Mouse (Mus musculus) heart, postnatal 0 days (tissue): Measurements from ENCODE around the gene Flnb. TPM values are rescaled to one million over a fixed set of nuclear protein-coding genes. Genes with fewer than 3 reads are reported as not detected.
A peak's percentile ranks its signal among the peaks of the same experiment; 100 is the strongest.

Experiments
- ATAC-seq: fragments of 200-750 bp; cut with Nextera tagmentation; 2 replicates; pipeline ENCODE4 v1.8.0; 2017; ENCODE audit warnings: low read depth, moderate number of reproducible peaks, moderate library complexity; ENCODE audit not compliant: insufficient read depth
- DNase-seq: peaks from one replicate; pipeline ENCODE4 v3.0.0-alpha.2; 2016; ENCODE audit warnings: low spot score
- H3K27ac ChIP-seq: fragments of 300-500 bp; sonication (generic); 2 replicates; pipeline ENCODE4 v1.5.1; 2014; ENCODE audit warnings: low read depth, mild to moderate bottlenecking
- H3K27me3 ChIP-seq: fragments of 300-500 bp; sonication (generic); 2 replicates; pipeline ENCODE4 v1.6.1; 2014; ENCODE audit warnings: low read length, mixed read lengths; ENCODE audit not compliant: control insufficient read depth, insufficient read depth
- H3K36me3 ChIP-seq: fragments of 300-500 bp; sonication (generic); replicated peaks from 2 replicates; pipeline ENCODE4 v1.6.1; 2014; ENCODE audit warnings: low read length, mixed read lengths; ENCODE audit not compliant: control insufficient read depth, insufficient read depth
- H3K4me1 ChIP-seq: fragments of 300-500 bp; sonication (generic); 2 replicates; pipeline ENCODE4 v1.6.1; 2014; ENCODE audit warnings: antibody characterized with exemption; ENCODE audit not compliant: control insufficient read depth, insufficient read depth
- H3K4me2 ChIP-seq: fragments of 300-500 bp; sonication (generic); 2 replicates; pipeline ENCODE4 v1.6.1; 2014; ENCODE audit warnings: low read depth, mild to moderate bottlenecking, low read length, moderate library complexity
- H3K4me3 ChIP-seq: fragments of 300-500 bp; sonication (generic); 2 replicates; pipeline ENCODE4 v1.5.1; 2014; ENCODE audit warnings: low read depth, low read length
- H3K9ac ChIP-seq: fragments of 300-500 bp; sonication (generic); replicated peaks from 2 replicates; pipeline ENCODE4 v1.6.1; 2014; ENCODE audit warnings: low read depth, low read length, mixed read lengths
- H3K9me3 ChIP-seq: fragments of 300-500 bp; sonication (generic); replicated peaks from 2 replicates; pipeline ENCODE4 v1.6.1; 2016; ENCODE audit warnings: low read length; ENCODE audit not compliant: control insufficient read depth
- CTCF ChIP-seq: IDR thresholded peaks from 2 replicates; pipeline ENCODE4 v1.5.1; 2016; ENCODE audit warnings: antibody characterized with exemption, control low read depth, low read depth
- EP300 ChIP-seq: IDR thresholded peaks from 2 replicates; pipeline ENCODE4 v1.6.1; 2016; ENCODE audit warnings: antibody characterized with exemption, low read depth
- WGBS: fragments of 180-500 bp; shearing (Covaris S2); extraction: QIAGEN DNeasy Blood & Tissue Kit; methylation state at CpG from one replicate; pipeline ENCODE4 v1.1.7; 2014; 5-methylcytosine and 5-hydroxymethylcytosine counted together
- polyA plus RNA-seq: library from polyadenylated mRNA; unstranded; fragments of >200 nt; fragmentation: Nextera tagmentation; extraction: Ambion mirVana; gene quantifications from 2 replicates; pipeline ENCODE4 v1.2.1, GENCODE M21; 2015
- total RNA-seq: library from RNA; depleted of rRNA; stranded (reverse); fragments of >200 nt; gene quantifications from 2 replicates; pipeline ENCODE4 v1.2.3, GENCODE M21; 2014; ENCODE audit warnings: low replicate concordance

Flnb gene
- total and polyA plus RNA-seq, 2 experiments from 2014 or later: 4.0 to 40.7 TPM

DNA sequence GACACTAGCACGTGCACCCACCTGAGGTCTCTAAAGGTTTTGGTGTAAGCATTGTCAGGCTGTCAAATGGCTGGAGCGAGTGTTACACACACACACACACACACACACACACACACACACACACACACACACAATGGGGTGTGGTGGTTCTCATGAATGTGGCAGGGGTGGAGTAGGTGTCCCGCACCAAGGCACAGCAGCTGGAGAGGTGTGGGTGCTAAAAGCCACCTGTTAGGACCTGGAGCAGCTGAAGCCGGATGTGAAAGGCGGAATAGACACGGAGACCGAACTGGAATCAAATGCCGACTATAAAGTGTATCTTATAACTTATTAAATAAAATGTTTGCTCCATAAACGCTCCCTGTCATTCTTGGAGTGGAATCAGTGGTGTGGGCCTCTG, 133.5 kb downstream of the Flnb start:
- DNase-seq (no peak), ATAC-seq (no peak)
- no peaks in the 10 kb centered on the region for H3K27me3 ChIP-seq
- H3K9me3 ChIP-seq: no peaks in the 10 kb centered on the region
- peaks cover 22% of the 10 kb centered on the region; the same call in 1 of the 2 replicates for H3K36me3 ChIP-seq
- WGBS: 89% methylated on average over 9 of the region's 9 CpGs
- peaks cover 16% of the 10 kb centered on the region for H3K4me1 ChIP-seq
- TF ChIP-seq CTCF (no peak), EP300 (no peak)
- no peak overlapping the region for H3K4me3 ChIP-seq
- H3K4me2 ChIP-seq: no peak overlapping the region
- H3K9ac ChIP-seq: no peak overlapping the region
- H3K27ac ChIP-seq: no peak overlapping the region

DNA sequence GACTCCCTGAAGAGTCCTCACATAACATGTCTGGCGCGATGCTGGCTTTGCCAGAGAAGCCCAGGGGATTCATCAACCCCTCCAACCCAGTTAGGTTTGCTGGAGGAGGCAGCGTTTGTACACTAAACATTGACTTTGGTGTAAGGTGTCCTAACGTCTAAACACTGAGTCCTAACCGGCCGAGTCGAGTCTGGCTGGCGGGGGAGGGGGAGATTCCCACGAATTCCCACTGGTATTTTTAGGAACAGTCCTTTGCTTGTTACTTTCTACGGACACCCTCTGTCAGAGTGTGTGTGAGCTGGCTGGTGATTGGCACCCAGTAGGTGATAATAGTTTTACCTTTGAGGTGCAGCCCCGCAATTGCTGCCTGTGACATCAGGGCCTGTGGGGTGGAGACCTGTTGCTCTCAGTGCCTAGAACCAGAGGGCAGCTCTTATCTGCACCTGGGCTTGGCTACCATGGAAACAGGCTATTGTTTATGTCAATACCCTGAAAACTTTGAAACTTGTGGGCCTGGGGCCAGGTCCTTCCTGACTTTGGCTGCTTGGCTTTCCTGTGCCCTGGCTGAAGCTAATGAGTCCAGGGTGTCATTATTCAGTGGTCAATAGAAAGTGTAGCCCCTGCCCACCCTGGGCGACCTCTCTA, 135.0 kb downstream of the Flnb start:
- Histone ChIP-seq H3K36me3 (peaks cover 21% of the 10 kb centered on the region; the same call in 1 of the 2 replicates), H3K27ac (peak overlapping the region; percentile 82), H3K9me3 (no peaks in the 10 kb centered on the region), H3K4me3 (no peak overlapping the region), H3K27me3 (no peaks in the 10 kb centered on the region), H3K4me2 (peak overlapping the region; percentile 24; the same call in 1 of the 2 replicates), H3K4me1 (peaks cover 16% of the 10 kb centered on the region), H3K9ac (no peak overlapping the region)
- DNase-seq (peak; percentile 76), ATAC-seq (peak; percentile 83)
- TF ChIP-seq CTCF (no peak), EP300 (no peak)
- 9% methylated on average over 12 of the region's 12 CpGs for WGBS

DNA sequence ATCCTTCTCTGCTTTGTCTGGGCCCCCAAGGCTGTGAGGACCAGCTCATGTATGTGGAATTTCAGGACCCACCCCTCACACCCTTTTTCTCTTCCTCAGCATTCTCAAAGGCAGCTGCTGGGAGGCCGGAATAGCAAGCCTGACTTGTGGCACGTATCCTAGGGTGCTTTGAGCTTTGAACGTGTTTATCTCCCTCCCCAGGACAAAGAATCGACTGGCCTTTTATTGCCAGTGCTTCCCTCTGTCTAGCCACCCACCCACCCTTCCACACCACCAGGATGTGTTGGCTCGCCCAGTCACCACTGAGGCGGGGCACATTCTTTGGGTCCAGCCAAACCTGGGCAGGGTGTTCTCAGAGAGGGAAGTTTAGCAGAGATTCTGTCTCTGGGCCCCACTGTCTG, 136.3 kb downstream of the Flnb start:
- 40% methylated on average over 6 of the region's 6 CpGs for WGBS
- no peaks in the 10 kb centered on the region for H3K9me3 ChIP-seq
- H3K36me3 ChIP-seq: peaks cover 17% of the 10 kb centered on the region; the same call in 1 of the 2 replicates
- H3K4me3 ChIP-seq: no peak overlapping the region
- no peaks in the 10 kb centered on the region for H3K27me3 ChIP-seq
- peak; percentile 30 for DNase-seq
- peak overlapping the region; percentile 82 for H3K27ac ChIP-seq
- ATAC-seq: 0 out of 2 replicates have a peak, but pooled peaks have one; percentile 13
- TF ChIP-seq CTCF (no peak), EP300 (no peak)
- H3K9ac ChIP-seq: 0 out of 2 replicates have a peak overlapping the region, but pooled peaks have one; percentile 5
- H3K4me1 ChIP-seq: peaks cover 16% of the 10 kb centered on the region
- no peak overlapping the region for H3K4me2 ChIP-seq

DNA sequence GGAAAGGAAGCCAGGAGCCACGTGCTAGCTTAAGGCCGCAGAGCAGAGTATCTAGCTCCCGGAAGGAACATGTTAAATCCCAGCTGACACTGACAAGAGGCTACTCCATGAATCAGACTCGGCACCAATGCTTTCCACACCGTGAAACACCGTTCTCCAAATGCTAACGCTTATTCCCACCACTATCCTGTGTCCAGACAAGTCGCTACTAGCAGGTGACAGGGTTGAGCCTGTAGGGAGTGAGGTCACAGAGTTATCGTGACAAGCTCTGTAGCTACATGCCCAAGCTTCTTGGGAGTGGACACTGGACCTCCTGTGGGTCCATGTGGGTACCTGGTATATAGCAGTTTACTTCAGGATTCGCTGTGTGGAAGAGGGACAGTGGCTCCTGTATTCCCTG, 138.7 kb downstream of the Flnb start:
- Histone ChIP-seq H3K36me3 (0 out of 2 replicates have a peak, but pooled peaks cover 4% of the 10 kb centered on the region), H3K9me3 (no peaks in the 10 kb centered on the region), H3K4me2 (no peak overlapping the region), H3K27ac (no peak overlapping the region), H3K4me1 (peaks cover 16% of the 10 kb centered on the region), H3K27me3 (no peaks in the 10 kb centered on the region), H3K9ac (no peak overlapping the region), H3K4me3 (no peak overlapping the region)
- WGBS: 68% methylated on average over 10 of the region's 10 CpGs
- ATAC-seq: no peak
- no peak for DNase-seq
- no peak for TF ChIP-seq CTCF
- TF ChIP-seq EP300: no peak

DNA sequence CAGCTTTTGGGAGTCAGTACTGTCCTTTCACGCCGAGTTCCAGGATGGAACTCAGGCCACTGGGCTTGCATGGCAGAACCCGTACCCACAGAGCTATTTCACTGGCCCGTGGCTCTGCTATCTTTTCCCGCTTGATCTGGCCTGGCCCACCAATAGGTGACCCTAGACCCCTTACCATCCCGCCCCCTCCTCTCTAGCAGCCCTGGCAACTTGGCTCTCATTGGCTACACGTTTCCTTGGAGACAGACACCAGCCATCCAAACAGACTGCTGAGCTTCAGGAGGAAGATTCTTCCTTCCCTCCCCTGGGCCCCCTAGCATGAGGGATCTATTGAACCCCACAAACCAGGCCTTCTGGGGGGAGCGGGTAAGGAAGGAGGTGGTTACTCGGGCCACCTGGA, 139.3 kb downstream of the Flnb start, which contains the start of gene Gm45521:
Gm45521 (plus strand) TSS at position 240 of the 400 bp plus-strand sequence.
- Histone ChIP-seq H3K4me1 (peaks cover 16% of the 10 kb centered on the region), H3K27me3 (no peaks in the 10 kb centered on the region), H3K4me3 (no peak within 1 kb of the TSS), H3K9me3 (no peaks in the 10 kb centered on the region), H3K4me2 (no peak within 1 kb of the TSS), H3K9ac (no peak within 1 kb of the TSS), H3K27ac (no peak within 1 kb of the TSS), H3K36me3 (no peaks in the 10 kb centered on the region)
- ATAC-seq (no peak), DNase-seq (no peak)
- 69% methylated on average over 9 of the region's 9 CpGs for WGBS
- no peak for TF ChIP-seq CTCF
- TF ChIP-seq EP300: no peak

DNA sequence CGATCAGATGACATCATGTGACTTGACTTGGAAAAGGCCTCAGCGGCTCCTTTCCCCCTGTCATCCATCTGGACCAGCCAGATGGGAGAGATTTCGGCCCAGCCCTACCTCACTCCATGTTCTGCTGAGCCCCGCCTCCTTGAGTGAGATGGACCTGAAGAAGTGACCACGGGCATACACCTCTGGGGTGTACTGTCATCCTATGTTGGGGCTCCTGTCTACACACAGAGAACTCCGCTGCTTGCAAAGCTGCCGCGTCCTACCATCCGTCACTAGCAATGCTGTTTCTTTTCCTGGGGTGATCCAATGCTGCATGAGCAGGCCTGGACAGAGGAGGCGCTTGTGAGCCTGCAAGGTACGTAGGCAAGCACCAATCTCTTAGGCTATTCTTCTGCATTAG, 142.9 kb downstream of the Flnb start:
- H3K9ac ChIP-seq: no peak overlapping the region
- TF ChIP-seq EP300 (no peak), CTCF (peak; percentile 50)
- ATAC-seq (peak; percentile 31; the same call in 1 of the 2 replicates), DNase-seq (peak; percentile 28)
- H3K9me3 ChIP-seq: no peaks in the 10 kb centered on the region
- no peaks in the 10 kb centered on the region for H3K27me3 ChIP-seq
- H3K4me1 ChIP-seq: no peaks in the 10 kb centered on the region
- H3K4me3 ChIP-seq: no peak overlapping the region
- WGBS: 62% methylated on average over 11 of the region's 11 CpGs
- H3K36me3 ChIP-seq: no peaks in the 10 kb centered on the region
- no peak overlapping the region for H3K4me2 ChIP-seq
- no peak overlapping the region for H3K27ac ChIP-seq
